Mouse (Mus musculus): ENCODE measurements around the gene Umodl1.

Gene Umodl1

GRCm38 (mm10) chr17:30954340-30954739 is at the start of gene Umodl1:
TSS of gene Umodl1 (plus strand) at chr17:30954640.
- DNase-seq (ENCODE audit: extremely low spot score, low read depth, low spot score), result no peak

GRCm38 (mm10) chr17:30907577-30907976 is 46.9 kb upstream of the Umodl1 start:
- DNase-seq (ENCODE audit: extremely low spot score, low read depth, low spot score), result no peak

GRCm38 (mm10) chr17:30910866-30911731 is 43.3 kb upstream of the Umodl1 start:
- DNase-seq (ENCODE audit: extremely low spot score, low read depth, low spot score), result no peak

- no peak for DNase-seq (ENCODE audit: extremely low spot score, low read depth, low spot score)
Measured at GRCm38 (mm10) chr17:30911732-30912088, 42.7 kb upstream of the Umodl1 start.

GRCm38 (mm10) chr17:30912536-30912935 is 41.9 kb upstream of the Umodl1 start:
- DNase-seq (ENCODE audit: extremely low spot score, low read depth, low spot score), result no peak

- DNase-seq (ENCODE audit: extremely low spot score, low read depth, low spot score), result no peak
Measured at GRCm38 (mm10) chr17:30914264-30914663, 40.2 kb upstream of the Umodl1 start.

GRCm38 (mm10) chr17:30923566-30923965 is 30.9 kb upstream of the Umodl1 start:
- no peak for DNase-seq (ENCODE audit: extremely low spot score, low read depth, low spot score)

GRCm38 (mm10) chr17:30930827-30931226 is 23.6 kb upstream of the Umodl1 start:
- no peak for DNase-seq (ENCODE audit: extremely low spot score, low read depth, low spot score)

- no peak for DNase-seq (ENCODE audit: extremely low spot score, low read depth, low spot score)
Measured at GRCm38 (mm10) chr17:30932836-30933235, 21.6 kb upstream of the Umodl1 start.

GRCm38 (mm10) chr17:30935301-30935700 is 19.1 kb upstream of the Umodl1 start:
- no peak for DNase-seq (ENCODE audit: extremely low spot score, low read depth, low spot score)

- no peak for DNase-seq (ENCODE audit: extremely low spot score, low read depth, low spot score)
Measured at GRCm38 (mm10) chr17:30938554-30938953, 15.9 kb upstream of the Umodl1 start.

GRCm38 (mm10) chr17:30948382-30948781 is 6.1 kb upstream of the Umodl1 start:
- DNase-seq (ENCODE audit: extremely low spot score, low read depth, low spot score), result no peak

- DNase-seq (ENCODE audit: extremely low spot score, low read depth, low spot score), result peak; percentile 47
Measured at GRCm38 (mm10) chr17:30950780-30951179, 3.7 kb upstream of the Umodl1 start.

GRCm38 (mm10) chr17:30951600-30951999 is 2.8 kb upstream of the Umodl1 start:
- DNase-seq (ENCODE audit: extremely low spot score, low read depth, low spot score), result no peak

- no peak for DNase-seq (ENCODE audit: extremely low spot score, low read depth, low spot score)
Measured at GRCm38 (mm10) chr17:30961936-30962592, 7.6 kb downstream of the Umodl1 start.

GRCm38 (mm10) chr17:30962880-30963279 is 8.4 kb downstream of the Umodl1 start:
- DNase-seq (ENCODE audit: extremely low spot score, low read depth, low spot score), result no peak

- DNase-seq (ENCODE audit: extremely low spot score, low read depth, low spot score), result no peak
Measured at GRCm38 (mm10) chr17:30969983-30970382, 15.5 kb downstream of the Umodl1 start.

GRCm38 (mm10) chr17:30971877-30972276 is 17.4 kb downstream of the Umodl1 start:
- no peak for DNase-seq (ENCODE audit: extremely low spot score, low read depth, low spot score)

- DNase-seq (ENCODE audit: extremely low spot score, low read depth, low spot score), result no peak
Measured at GRCm38 (mm10) chr17:30973332-30973731, 18.9 kb downstream of the Umodl1 start.

- DNase-seq (ENCODE audit: extremely low spot score, low read depth, low spot score), result no peak
Measured at GRCm38 (mm10) chr17:30977290-30977689, 22.9 kb downstream of the Umodl1 start.

GRCm38 (mm10) chr17:30978556-30978955 is 24.1 kb downstream of the Umodl1 start:
- no peak for DNase-seq (ENCODE audit: extremely low spot score, low read depth, low spot score)

GRCm38 (mm10) chr17:30983521-30983920 is 29.1 kb downstream of the Umodl1 start:
- DNase-seq (ENCODE audit: extremely low spot score, low read depth, low spot score), result no peak

All from hindlimb bud, embryonic 11.5 days (tissue).